Mouse (Mus musculus) adrenal gland, adult 8-10 months (tissue): Measurements from ENCODE around the gene Prn. TPM values are rescaled to one million over a fixed set of nuclear protein-coding genes. Genes with fewer than 3 reads are reported as not detected.
A peak's percentile ranks its signal among the peaks of the same experiment; 100 is the strongest.

Source experiments
- DNase-seq: peaks from one replicate; pipeline ENCODE4 v3.0.0; 2022
- total RNA-seq, 4 experiments: library from RNA; stranded (reverse); gene quantifications; 2 replicates each; pipeline ENCODE4 v1.2.4; 2022

Prn gene
- total RNA-seq, 4 experiments from 2014 or later = not detected

GRCm38 (mm10) chr2:131907311-131907710 lies 2.4 kb upstream of the Prn start:
- no peak for DNase-seq

DNA sequence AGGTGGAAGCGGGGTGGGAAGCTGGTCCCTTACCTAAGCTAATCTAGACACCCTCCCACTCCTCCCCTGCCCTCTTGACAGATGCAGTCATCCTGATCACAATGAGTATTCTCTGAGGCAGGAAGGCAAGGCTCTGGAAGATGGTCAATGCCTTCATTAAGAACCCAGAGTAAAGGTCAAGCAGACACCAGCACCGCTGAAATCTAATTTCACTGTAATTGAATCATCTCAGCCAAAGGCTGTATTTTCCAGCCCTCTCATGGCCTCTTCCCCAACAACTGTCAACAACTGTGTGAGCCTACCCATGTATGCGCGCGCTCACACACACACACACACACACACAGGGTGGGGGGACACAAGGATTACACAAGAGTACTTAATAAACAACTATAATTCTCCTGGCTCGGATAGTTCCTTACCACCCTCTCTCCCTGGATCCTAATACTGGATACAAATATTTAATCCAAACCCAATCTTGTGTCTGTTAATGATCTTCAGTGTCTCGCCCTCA lies 1.4 kb upstream of the Prn start:
- no peak for DNase-seq

- no peak for DNase-seq
Observed at GRCm38 (mm10) chr2:131908906-131909305, 851 bp upstream of the Prn start.

DNA sequence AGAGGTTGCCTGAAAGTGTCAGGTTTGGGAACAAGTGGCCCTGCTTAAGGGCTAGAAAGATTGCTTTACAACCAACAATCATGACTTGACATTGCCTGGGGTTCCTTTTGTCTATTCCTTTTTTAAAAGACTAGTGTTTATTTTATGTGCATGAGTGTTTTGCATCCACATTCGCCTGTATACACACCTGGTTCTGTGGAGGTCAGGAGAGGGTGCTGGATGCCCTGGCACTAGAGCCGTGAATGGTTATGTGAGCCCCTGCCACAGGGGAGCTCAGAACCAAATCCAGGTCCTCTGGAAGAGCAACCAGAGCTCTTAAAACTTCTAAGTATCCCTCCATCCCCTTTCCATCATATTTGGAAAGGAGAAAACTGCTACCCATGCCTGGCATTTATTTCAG lies 1.1 kb downstream of the Prn start:
- DNase-seq = no peak

- no peak for DNase-seq
Observed at GRCm38 (mm10) chr2:131911341-131911740, 1.6 kb downstream of the Prn start.

DNA sequence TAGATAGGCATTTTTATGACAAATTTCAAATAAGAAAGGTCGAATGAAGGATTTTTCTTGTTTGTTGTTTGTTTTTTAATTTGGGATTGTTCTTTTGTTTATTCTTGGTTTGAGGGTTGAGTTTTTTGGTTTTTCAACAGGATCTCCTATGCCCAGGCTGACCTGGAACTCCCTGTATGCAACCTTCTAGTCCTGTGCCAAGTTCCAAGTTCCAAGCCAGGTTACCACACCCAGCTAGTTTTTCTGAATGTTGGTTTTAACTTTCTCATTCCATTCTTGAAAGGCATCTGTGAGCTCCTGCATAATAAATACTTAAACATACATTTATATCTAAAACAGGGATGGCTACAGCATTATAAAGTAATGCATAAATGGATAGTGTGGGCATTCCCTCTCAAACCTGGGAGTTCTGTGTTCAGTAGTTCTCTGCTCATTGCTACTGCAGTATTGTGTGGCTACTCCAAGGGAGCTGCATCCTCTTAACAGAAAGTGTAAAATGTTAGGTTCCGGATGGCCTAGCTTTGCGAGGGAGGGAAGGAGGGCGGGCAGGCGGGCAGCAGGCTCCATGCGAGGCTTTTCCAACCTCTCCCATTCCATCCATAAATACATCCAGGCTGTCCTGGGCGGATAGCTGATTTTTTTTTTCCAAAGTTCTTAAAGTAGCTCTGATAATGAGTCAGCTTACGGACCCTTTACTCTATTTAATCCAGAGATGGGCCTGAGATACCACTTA lies 2.9 kb downstream of the Prn start:
- DNase-seq = no peak

GRCm38 (mm10) chr2:131932275-131932902 lies 22.6 kb downstream of the Prn start:
- no peak for DNase-seq

DNA sequence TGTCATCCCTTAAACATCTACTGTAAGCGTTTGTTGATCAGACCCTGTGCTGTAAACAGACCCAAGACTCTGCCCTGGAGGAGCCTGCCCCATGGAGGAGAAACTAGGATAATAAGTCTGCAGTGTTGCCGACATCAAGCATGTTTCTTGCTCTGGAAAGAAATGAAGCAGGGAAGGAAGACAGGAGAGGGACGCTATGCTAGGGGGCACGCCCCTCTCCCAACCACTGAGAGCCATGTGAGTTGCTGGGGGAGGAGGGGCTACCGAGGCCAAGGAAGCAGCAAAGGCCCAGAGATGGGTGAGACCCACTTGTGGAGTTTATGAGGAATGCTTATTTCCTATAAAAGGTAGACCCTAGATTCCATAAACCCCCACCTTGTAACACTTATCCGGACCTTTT lies 23.3 kb downstream of the Prn start:
- no peak for DNase-seq

GRCm38 (mm10) chr2:131933598-131933997 lies 23.8 kb downstream of the Prn start:
- no peak for DNase-seq

DNA sequence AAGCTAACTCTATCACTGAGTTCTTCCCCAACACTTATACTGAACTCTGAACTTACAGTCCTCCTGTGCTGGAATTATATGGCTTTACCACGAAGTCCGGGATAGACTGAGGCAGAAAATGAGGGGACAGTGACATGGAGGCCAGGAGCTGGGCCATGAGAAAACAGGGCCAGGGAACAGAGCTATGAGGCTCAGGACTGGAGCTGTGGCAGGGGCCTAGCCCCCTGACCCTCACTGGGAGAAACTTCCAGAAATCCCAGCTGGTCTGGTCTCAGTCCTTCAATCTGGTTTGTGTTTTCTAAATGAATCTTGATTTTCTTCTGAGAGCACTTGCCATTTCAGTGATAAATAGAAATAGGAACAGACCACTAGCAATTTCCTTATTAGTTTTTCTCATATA lies 24.5 kb downstream of the Prn start:
- no peak for DNase-seq

GRCm38 (mm10) chr2:131935390-131936105 lies 25.8 kb downstream of the Prn start:
- DNase-seq = peak; percentile 55

DNA sequence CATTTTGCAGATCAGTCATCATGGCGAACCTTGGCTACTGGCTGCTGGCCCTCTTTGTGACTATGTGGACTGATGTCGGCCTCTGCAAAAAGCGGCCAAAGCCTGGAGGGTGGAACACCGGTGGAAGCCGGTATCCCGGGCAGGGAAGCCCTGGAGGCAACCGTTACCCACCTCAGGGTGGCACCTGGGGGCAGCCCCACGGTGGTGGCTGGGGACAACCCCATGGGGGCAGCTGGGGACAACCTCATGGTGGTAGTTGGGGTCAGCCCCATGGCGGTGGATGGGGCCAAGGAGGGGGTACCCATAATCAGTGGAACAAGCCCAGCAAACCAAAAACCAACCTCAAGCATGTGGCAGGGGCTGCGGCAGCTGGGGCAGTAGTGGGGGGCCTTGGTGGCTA lies 26.7 kb downstream of the Prn start:
- DNase-seq = no peak

DNA sequence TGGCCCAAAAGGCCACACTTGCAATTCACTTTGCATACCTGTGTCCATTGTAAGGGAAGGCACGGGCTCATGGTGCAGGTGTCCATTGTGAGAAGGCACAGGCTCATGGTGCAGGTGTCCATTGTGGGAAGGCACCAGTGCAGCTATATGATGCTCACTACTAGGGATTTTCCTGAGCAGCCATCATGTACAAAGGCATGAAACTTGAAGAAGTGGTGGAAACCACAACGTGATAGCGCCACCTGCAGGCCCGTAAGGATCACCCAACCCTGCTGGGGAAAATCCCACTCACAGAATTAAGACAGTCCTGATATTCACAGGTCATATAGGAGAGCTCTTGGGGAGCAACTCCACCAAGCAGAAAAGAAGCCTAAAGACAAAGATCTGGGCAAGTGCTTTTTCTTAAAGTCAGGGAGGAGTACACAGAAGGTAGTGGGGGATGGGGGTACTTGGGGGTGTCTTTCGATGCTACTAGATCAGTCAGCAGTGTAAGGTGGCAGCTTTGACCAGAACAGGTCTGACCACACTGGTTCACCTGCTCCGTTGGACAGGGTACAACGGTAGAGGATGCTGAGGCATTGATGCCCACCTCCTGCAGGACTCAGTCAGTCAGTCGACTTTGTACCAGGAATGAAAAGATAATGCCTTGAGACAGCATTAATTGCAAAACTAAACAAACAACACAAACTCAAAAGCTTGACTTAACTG lies 29.8 kb downstream of the Prn start:
- no peak for DNase-seq

DNA sequence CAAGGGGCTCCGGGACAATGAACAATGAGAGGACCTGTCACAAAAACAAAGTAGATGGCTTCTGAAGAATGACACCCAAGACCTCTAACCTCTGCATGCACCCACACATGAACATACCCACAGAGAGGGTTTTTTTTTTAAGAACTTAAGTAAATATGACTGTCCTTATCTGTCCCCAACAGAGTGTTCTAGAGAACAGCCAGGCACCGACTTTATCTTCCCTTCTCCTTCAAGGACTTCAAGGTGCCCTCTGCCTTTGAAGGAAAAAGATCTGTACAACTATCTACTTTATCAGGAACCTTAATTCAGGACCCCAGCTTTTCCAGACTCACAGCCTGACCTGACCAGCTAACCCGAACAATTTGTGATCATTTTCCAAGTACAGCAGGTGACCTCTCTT lies 30.7 kb downstream of the Prn start:
- DNase-seq = no peak

DNA sequence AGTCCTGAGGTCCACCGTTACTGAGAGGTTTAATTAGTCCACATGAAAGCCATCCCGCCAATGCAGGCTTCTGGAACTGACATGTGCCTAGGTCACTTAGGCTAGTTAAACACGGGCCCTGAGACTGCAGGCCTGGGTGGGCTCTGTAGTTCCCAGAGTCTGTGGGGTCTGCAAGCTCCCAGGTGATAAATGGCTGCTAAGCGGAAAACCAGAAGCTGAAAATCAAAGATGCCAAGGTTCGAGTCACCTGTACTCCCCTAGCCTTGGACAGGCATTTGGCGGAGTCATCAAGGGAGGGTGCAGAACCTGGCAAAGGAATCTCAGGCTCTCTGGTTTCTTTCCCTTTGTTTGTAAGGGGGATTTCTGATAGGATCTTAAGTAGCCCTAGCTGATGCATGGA lies 31.7 kb downstream of the Prn start:
- no peak for DNase-seq

GRCm38 (mm10) chr2:131944370-131944769 lies 34.6 kb downstream of the Prn start:
- DNase-seq = no peak

GRCm38 (mm10) chr2:131945225-131945624 lies 35.5 kb downstream of the Prn start:
- no peak for DNase-seq

DNA sequence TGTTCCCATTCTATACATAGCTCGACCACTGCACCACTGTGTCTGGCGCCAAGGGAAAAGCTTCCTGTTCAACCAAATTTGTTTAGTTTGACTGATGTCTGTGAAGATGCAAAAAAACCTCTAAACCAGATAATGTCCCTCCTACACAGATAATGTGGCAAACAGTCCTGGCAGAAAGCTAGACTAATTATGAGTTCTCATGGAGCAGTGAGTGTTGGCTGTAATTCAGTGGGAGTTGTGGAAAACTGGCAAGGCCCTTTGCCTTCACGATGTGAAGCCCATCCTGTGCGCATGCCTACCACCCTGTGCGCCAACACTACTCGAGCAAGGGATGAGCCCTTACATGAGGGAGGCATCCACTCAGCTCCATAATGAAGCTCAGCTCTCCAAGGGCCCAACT lies 36.0 kb downstream of the Prn start:
- no peak for DNase-seq

DNA sequence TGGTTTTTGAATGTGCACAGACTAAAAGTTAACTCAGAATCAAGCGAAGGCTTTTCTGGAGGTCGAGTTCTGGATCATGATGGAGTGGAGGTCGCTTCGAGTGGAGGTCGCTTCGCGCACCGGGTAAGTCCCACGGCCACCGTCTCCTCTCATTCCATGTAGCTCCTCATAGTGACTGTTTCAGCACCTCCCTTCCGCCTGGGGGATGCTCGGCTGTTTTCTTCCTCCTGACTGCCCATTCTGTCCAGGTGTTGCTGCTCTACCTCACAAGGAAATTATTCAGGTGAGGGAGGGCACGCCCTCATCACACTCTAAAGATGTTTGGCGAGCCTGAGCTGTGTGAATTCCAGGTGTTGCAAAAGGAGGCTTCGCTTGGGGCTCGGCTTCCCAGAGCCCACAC lies 36.6 kb downstream of the Prn start:
- no peak for DNase-seq

DNA sequence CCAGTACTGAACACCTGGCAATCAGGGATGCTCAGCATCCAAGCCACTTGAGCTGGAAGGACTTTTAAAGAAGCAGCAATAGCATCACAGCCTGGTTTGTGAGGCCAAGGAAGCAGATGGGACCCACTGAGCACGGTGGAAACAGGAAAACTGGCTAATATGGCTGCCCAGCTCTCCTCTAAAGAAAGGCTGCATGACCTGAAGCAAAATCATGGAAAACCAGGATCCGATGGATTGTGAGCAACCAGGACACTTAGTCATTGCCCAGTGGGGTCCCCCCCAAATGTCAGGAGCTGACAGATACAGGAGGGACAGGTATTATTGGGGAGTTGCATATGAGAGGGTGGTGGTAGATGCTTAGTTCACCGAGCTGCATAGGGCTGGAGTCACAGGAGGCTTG lies 38.4 kb downstream of the Prn start:
- no peak for DNase-seq

DNA sequence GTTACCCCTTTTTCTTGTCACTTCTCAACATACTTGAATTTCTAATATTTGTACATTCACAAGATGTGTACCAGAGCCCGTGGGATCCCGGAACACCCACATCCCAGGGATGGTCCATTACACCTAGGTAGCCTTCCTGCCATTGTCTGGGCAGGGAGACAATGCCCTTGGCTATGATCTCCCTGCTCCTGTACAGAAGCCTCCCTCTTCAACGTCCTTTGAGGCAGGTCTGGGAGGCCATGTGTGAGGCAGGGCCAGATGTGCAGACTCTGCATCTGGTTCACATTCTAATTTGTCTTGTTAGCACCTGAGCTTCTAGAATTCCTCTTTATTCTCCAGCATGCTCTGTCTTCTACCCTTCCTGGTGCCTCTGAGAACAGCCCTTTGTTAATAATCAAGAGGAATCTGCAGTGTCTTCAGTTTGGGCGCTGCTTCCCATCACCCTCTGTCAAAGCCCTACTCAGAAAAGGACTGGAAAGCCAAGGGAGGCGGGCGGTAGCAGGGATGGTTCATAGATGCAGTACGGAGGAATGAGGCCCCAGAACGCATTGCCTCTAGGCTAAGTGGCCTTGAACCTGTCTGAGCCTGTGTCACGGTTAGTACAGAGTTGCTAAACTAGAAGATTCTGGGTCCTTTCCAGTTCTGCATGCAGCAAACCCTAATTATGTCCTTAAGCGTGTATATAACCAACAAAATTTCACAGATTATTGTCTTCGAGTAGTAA lies 39.3 kb downstream of the Prn start:
- no peak for DNase-seq
